Mouse (Mus musculus) layer of hippocampus, adult 2 months (tissue): ENCODE measurements around the gene Rpl37a. TPM values are rescaled to one million over a fixed set of nuclear protein-coding genes. Genes with fewer than 3 reads are reported as not detected.

Experiments
- DNase-seq, 2 experiments: peaks; one replicate each; pipeline ENCODE4 v3.0.0; 2022; ENCODE audit warnings: low spot score in 2 of 2
- H3K27ac ChIP-seq: fragments of 200-600 bp; 2 replicates; pipeline ENCODE4 v1.8.1; 2022
- H3K4me3 ChIP-seq: fragments of 200-600 bp; 2 replicates; pipeline ENCODE4 v1.8.1; 2022; ENCODE audit warnings: mild to moderate bottlenecking
- CTCF ChIP-seq: fragments of 200-600 bp; conservative IDR thresholded peaks from 2 replicates; pipeline ENCODE4 v1.8.1; 2022; ENCODE audit warnings: antibody characterized with exemption, mild to moderate bottlenecking, moderate library complexity
- total RNA-seq, 2 experiments: library from RNA; stranded (reverse); gene quantifications; 2 replicates each; pipeline ENCODE4 v1.2.3; 2021

The Rpl37a gene
- total RNA-seq, 2 experiments from 2014 or later = 580 to 592 TPM

DNA sequence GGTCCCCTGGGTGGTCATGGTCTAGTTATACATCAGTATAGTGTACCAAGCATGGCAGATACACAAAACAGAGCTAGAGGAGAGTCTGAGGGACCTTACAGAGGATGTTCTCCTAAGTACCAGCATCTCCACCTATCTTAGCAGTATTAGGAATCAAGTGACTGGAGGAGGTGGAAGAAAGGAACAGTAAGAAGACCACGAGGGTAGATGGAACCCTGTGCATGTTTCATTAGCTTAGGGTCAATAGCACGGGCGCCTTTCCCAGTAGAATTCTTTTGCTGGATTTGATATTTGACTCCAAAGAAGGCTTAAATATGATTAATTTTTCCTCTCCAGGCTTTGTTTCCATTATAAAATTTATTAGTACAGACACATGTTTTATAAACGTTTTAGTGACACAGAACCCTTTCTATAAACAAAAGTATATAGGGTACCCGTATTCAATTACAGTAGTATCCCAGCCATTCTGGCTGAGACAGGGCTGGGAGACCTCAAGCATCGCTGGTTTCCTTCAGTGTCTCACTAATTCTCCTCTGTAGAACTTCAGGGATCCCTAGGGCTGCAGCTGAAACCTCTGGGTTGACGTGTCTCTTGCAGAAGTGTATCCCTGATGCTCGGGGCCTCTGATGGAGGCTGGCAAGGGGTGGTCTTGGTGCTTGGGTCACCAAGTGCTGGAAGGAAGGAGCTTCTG, 33.9 kb downstream of the Rpl37a start:
- H3K4me3 ChIP-seq = no peak overlapping the region
- no peak for TF ChIP-seq CTCF
- DNase-seq = no peak
- H3K27ac ChIP-seq = no peak overlapping the region

DNA sequence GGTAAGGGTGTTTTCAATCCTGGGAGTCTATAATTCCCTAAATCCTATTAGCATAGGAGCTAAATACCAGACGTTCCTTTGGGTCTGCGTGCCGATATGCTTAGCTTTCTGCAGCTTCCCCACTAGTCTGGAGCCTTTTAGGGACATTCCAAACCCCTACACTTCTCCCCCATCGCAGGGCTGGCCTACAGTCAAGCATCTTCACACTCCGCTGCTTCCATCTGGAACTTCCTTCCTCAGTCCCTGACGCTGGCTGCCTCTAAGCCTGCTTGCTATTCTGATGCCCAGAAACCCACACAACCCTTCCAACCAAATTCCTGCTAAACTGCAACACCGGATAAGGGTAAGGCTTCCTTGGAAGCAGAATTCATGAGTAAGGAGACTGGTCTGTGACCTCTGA, 35.3 kb downstream of the Rpl37a start:
- no peak overlapping the region for H3K27ac ChIP-seq
- peak; percentile 29 to 40 for DNase-seq
- H3K4me3 ChIP-seq = no peak overlapping the region

GRCm38 (mm10) chr1:72751371-72751781, 40.3 kb downstream of the Rpl37a start:
- H3K27ac ChIP-seq = no peak overlapping the region
- H3K4me3 ChIP-seq = no peak overlapping the region
- DNase-seq = peak; percentile 20 to 42
- no peak for TF ChIP-seq CTCF

More for the DNA sequence above, 35.3 kb downstream of the Rpl37a start:
- no peak for TF ChIP-seq CTCF

DNA sequence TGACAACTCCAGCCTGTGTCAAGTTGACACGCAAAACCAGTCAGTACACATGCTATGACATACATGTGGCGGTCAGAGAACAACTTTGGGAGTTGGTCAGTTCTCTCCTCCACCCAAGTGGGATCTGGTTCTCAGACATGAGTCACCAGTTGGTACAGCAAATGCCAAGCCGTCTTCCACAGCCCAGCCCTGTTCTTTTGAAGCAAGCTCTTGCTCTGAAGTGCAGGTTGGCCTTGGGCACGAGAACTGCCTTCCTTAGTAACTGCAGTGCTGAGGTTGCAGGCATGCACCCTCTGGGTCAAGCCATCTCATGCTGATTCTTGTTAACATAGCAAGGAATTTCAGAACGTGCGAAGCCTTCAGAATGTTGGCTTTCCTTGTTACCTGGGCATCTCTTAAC, 42.1 kb downstream of the Rpl37a start:
- H3K4me3 ChIP-seq = no peak overlapping the region
- no peak overlapping the region for H3K27ac ChIP-seq
- DNase-seq = no peak
- TF ChIP-seq CTCF = no peak

DNA sequence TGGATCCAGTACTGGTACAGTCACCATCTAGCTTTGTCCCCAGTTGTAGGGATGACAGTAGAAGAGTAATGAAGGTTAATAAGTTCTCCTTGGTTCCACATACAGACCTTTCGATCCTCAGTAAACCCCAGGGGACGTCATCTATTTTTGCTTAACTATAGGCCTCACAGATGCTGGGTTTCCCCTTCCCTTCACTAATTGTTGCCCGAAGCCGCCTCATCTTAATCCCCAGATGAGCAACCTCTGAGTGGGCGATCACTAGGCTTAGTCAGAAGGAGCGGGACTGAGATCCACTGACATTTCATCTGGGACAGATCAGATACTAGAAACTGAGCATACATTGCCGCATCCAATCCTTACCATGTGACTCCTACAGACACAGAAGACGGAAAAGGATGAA, 44.1 kb downstream of the Rpl37a start:
- TF ChIP-seq CTCF = no peak
- DNase-seq = no peak
- Histone ChIP-seq H3K27ac (no peak overlapping the region), H3K4me3 (no peak overlapping the region)

DNA sequence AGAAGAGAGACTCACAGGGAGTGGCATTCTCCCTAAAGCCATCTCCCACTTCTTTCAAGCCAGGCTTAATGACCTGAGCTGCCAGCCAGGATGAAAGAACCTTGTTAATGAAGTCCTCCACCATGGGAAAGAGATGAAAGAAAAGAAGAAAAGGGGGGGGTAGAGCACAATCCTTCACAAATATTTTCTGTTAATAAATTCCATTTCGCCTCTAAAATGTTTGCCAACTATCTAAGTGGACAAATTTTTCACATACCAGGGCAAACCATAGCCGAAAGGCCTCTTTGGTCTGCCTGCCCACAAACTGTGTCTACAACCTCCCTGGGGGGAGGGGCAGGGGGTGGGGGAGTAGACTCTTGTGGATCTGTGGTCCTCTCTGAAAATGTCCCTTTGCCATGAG, 44.7 kb downstream of the Rpl37a start:
- TF ChIP-seq CTCF = no peak
- Histone ChIP-seq H3K27ac (no peak overlapping the region), H3K4me3 (no peak overlapping the region)
- DNase-seq = no peak

- Histone ChIP-seq H3K4me3 (no peak overlapping the region), H3K27ac (no peak overlapping the region)
- no peak for TF ChIP-seq CTCF
- no peak for DNase-seq
Observed at GRCm38 (mm10) chr1:72759758-72760157, 48.7 kb downstream of the Rpl37a start.

Other genes starting within 250 kb of the Rpl37a start
- gene March4, start 174.4 kb upstream of the Rpl37a start, total RNA-seq = 10 to 100 TPM; 17.6 to 19.7 TPM
- gene Smarcal1, start 128.0 kb upstream of the Rpl37a start, total RNA-seq = 10 to 100 TPM; 64.8 to 66.4 TPM
- not detected for gene Ankar, start 10.7 kb upstream of the Rpl37a start, total RNA-seq
- 10 to 100 TPM; 43.6 to 44.2 TPM for gene Igfbp2, start 113.2 kb downstream of the Rpl37a start, total RNA-seq
- gene Igfbp5, start 163.6 kb downstream of the Rpl37a start, total RNA-seq = 10 to 100 TPM; 72.5 to 79.3 TPM